Mouse (Mus musculus) heart, adult 9 months (tissue): ENCODE results near the gene Dnajc4.

Experiments
- DNase-seq, 2 experiments: peaks; one replicate each; pipeline ENCODE4 v3.0.0; 2022; ENCODE audit warnings: low spot score in 2 of 2

Dnajc4 gene

GRCm38 (mm10) chr19:6975537-6976521, 16.5 kb downstream of the Dnajc4 start, which contains the start of gene Plcb3:
Gene Plcb3 (minus strand): TSS chr19:6976470.
- peak in 1 of 2 experiments; percentile 63 for DNase-seq

- peak; percentile 81 for DNase-seq
Measured at GRCm38 (mm10) chr19:6974211-6975205, 17.9 kb downstream of the Dnajc4 start, which contains the start of gene Ppp1r14b. Gene Ppp1r14b (plus strand): TSS chr19:6974968.

GRCm38 (mm10) chr19:6973581-6974190, 18.7 kb downstream of the Dnajc4 start:
- no peak for DNase-seq

- DNase-seq = no peak
Measured at GRCm38 (mm10) chr19:6972247-6972917, 20.0 kb downstream of the Dnajc4 start.

- DNase-seq = no peak
Measured at GRCm38 (mm10) chr19:6971644-6972043, 20.7 kb downstream of the Dnajc4 start.

- DNase-seq = no peak
Measured at GRCm38 (mm10) chr19:6970460-6971085, 21.8 kb downstream of the Dnajc4 start.

- peak; percentile 71 to 78 for DNase-seq
Measured at GRCm38 (mm10) chr19:6969665-6970381, 22.5 kb downstream of the Dnajc4 start.

- peak in 1 of 2 experiments; percentile 35 for DNase-seq
Measured at GRCm38 (mm10) chr19:6969291-6969664, 23.1 kb downstream of the Dnajc4 start.

- no peak for DNase-seq
Measured at GRCm38 (mm10) chr19:6968491-6969271, 23.7 kb downstream of the Dnajc4 start.

GRCm38 (mm10) chr19:6956461-6956860, 35.9 kb downstream of the Dnajc4 start:
- DNase-seq = no peak

- peak in 1 of 2 experiments; percentile 54 for DNase-seq
Measured at GRCm38 (mm10) chr19:6955424-6955823, 36.9 kb downstream of the Dnajc4 start.

- DNase-seq = no peak
Measured at GRCm38 (mm10) chr19:6954046-6954445, 38.3 kb downstream of the Dnajc4 start.

GRCm38 (mm10) chr19:6952712-6953037, 39.7 kb downstream of the Dnajc4 start:
- DNase-seq = peak; percentile 67 to 78

- peak; percentile 89 to 92 for DNase-seq
Measured at GRCm38 (mm10) chr19:6951994-6952711, 40.2 kb downstream of the Dnajc4 start.

GRCm38 (mm10) chr19:6951381-6951968, 40.9 kb downstream of the Dnajc4 start:
- DNase-seq = peak; percentile 98 to 99

- DNase-seq = peak; percentile 67 to 70
Measured at GRCm38 (mm10) chr19:6950613-6951153, 41.7 kb downstream of the Dnajc4 start.

GRCm38 (mm10) chr19:6949951-6950350, 42.4 kb downstream of the Dnajc4 start:
- no peak for DNase-seq

- DNase-seq = no peak
Measured at GRCm38 (mm10) chr19:6949532-6949931, 42.8 kb downstream of the Dnajc4 start.
